Mouse (Mus musculus): ENCODE data around the gene Sptssa. TPM values are rescaled to one million over a fixed set of nuclear protein-coding genes. Genes with fewer than 3 reads are reported as not detected.

Sptssa gene
- total and polyA plus RNA-seq, 2 experiments from 2014 or later: 66.0 to 222 TPM

- TF ChIP-seq CTCF (IDR thresholded peaks at IDR 0.05; ENCODE audit: low read depth): no peak
- Histone ChIP-seq H3K36me3 (ENCODE audit: insufficient read depth, low read length) (no peaks in the 10 kb centered on the region), H3K9ac (replicated peaks; ENCODE audit: low read length) (no peak overlapping the region), H3K27ac (no peak overlapping the region), H3K4me2 (ENCODE audit: low read depth, low read length) (no peak overlapping the region), H3K27me3 (ENCODE audit: insufficient read depth, low read length) (no peaks in the 10 kb centered on the region), H3K4me1 (ENCODE audit: insufficient read depth, low read length) (no peaks in the 10 kb centered on the region), H3K9me3 (ENCODE audit: low read length) (no peaks in the 10 kb centered on the region), H3K4me3 (ENCODE audit: low read length) (no peak overlapping the region)
- 90% methylated on average over 3 of the region's 3 CpGs for WGBS
- no peak for ATAC-seq
- no peak for DNase-seq (ENCODE audit: low spot score)
Measured at GRCm38 (mm10) chr12:54598358-54598757, 58.0 kb downstream of the Sptssa start.

- no peak overlapping the region for H3K4me2 ChIP-seq (ENCODE audit: low read depth, low read length)
- no peaks in the 10 kb centered on the region for H3K27me3 ChIP-seq (ENCODE audit: insufficient read depth, low read length)
- no peak for TF ChIP-seq CTCF (IDR thresholded peaks at IDR 0.05; ENCODE audit: low read depth)
- ATAC-seq: no peak
- no peaks in the 10 kb centered on the region for H3K36me3 ChIP-seq (ENCODE audit: insufficient read depth, low read length)
- WGBS: 84% methylated on average over 4 of the region's 4 CpGs
- H3K9me3 ChIP-seq (ENCODE audit: low read length): no peaks in the 10 kb centered on the region
- no peak overlapping the region for H3K4me3 ChIP-seq (ENCODE audit: low read length)
- no peak overlapping the region for H3K9ac ChIP-seq (replicated peaks; ENCODE audit: low read length)
- H3K27ac ChIP-seq: no peak overlapping the region
- DNase-seq (ENCODE audit: low spot score): no peak
- no peaks in the 10 kb centered on the region for H3K4me1 ChIP-seq (ENCODE audit: insufficient read depth, low read length)
Measured at GRCm38 (mm10) chr12:54596715-54597114, 59.7 kb downstream of the Sptssa start.

MicroRNA genes within 50 kb of the gene (microRNA counts, 519-probe panel; counts per million panel counts)
- microRNA mmu-miR-1892: not detected

Small RNA genes lying within 50 kb of the gene (microRNA-seq; reads per million reads assigned to microRNA genes)
- 0 reads per million in 2 experiments for gene Mir1892

Other genes starting within 250 kb of the Sptssa start
- gene Eapp, start 39.3 kb upstream of the Sptssa start, total RNA-seq (2014; rRNA removed): 18.0 and 19.0 TPM in 2 replicates
- 95.3 and 96.2 TPM in 2 replicates for gene Eapp, start 39.3 kb upstream of the Sptssa start, polyA plus RNA-seq (2015; fragmentation: Nextera tagmentation; extraction: Ambion mirVana)
- gene Snx6, start 139.1 kb upstream of the Sptssa start, total RNA-seq (2014; rRNA removed): 55.4 and 57.6 TPM in 2 replicates
- gene Snx6, start 139.1 kb upstream of the Sptssa start, polyA plus RNA-seq (2015; fragmentation: Nextera tagmentation; extraction: Ambion mirVana): 141 and 150 TPM in 2 replicates
- gene Cfl2, start 206.3 kb upstream of the Sptssa start, total RNA-seq (2014; rRNA removed): 162 and 184 TPM in 2 replicates
- gene Cfl2, start 206.3 kb upstream of the Sptssa start, polyA plus RNA-seq (2015; fragmentation: Nextera tagmentation; extraction: Ambion mirVana): 255 and 262 TPM in 2 replicates

All from hindbrain, postnatal 0 days (tissue).